Mouse (Mus musculus): ENCODE results near the gene Gal3st2b. TPM values are rescaled to one million over a fixed set of nuclear protein-coding genes. Genes with fewer than 3 reads are reported as not detected.
"Not testable (repeated sequence)": the region's sequence is repeated elsewhere in the genome, so short reads cannot be mapped to it uniquely, and the experiment has no call there.

Gene Gal3st2b
- polyA plus RNA-seq (2016; fragmentation: Nextera tagmentation; extraction: Ambion mirVana) = not detected in 2 replicates

- H3K4me2 ChIP-seq; H3K9me3 ChIP-seq (replicated peaks); ATAC-seq; H3K27me3 ChIP-seq (replicated peaks); H3K9ac ChIP-seq; H3K36me3 ChIP-seq; H3K4me3 ChIP-seq; H3K4me1 ChIP-seq; H3K27ac ChIP-seq: not testable (repeated sequence)
- 64% methylated on average over 2 of the region's 2 CpGs for WGBS (ENCODE audit: insufficient replicate concordance)
These were observed at the start of gene Gal3st2b for GRCm38 (mm10) chr1:93918011-93918410. Gene Gal3st2b (plus strand): TSS chr1:93918311.

DNA sequence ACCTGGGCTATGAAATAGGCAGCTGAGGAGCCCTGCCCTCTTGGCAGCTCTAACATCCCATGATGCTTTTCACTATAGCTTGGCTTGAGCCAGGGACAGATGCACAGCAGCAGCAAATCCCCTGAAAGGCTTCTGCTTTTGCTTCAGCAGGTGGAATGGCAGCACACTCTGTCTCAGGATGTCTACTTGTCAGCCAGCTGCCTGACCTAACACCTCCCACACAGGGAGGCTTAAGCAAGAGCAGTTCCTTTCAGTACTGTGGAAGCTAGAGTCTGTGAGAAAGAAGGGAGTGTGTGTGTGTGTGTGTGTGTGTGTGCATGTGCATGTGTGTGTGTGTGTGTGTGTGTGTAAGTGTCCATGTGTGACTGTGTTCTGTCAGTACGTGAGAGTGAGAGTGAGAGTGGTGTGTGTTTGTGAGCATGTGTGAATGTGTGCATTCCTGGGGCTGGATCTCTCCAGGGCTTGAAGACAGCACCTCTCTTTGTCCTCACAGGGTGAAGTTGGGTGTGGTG is 46.5 kb upstream of the Gal3st2b start:
- not testable (repeated sequence) for H3K4me1 ChIP-seq; H3K36me3 ChIP-seq; H3K4me3 ChIP-seq; H3K27ac ChIP-seq; H3K9ac ChIP-seq; H3K4me2 ChIP-seq; H3K27me3 ChIP-seq (replicated peaks); H3K9me3 ChIP-seq (replicated peaks); ATAC-seq
- 11% methylated on average over 1 of the region's 1 CpGs for WGBS (ENCODE audit: insufficient replicate concordance)

DNA sequence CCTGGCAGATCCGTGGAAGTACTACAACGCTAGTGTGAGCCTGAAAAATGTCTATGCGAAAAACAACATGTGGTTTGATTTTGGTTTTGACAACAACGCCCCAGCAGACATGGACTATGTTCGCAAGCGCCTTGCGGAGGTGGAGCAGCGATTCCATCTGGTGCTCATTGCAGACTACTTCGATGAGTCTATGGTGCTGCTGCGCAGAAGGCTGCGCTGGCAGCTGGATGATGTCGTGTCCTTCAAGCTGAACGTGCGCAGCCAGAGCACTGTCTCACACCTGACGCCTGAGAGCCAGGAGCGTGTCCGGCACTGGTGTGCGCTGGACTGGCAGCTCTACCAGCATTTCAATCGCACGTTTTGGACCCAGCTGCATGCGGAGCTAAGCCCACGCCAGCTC is 43.7 kb upstream of the Gal3st2b start:
- H3K9ac ChIP-seq; H3K4me3 ChIP-seq; H3K36me3 ChIP-seq; H3K9me3 ChIP-seq (replicated peaks); H3K4me2 ChIP-seq; H3K4me1 ChIP-seq; H3K27ac ChIP-seq; ATAC-seq; H3K27me3 ChIP-seq (replicated peaks): not testable (repeated sequence)
- WGBS (ENCODE audit: insufficient replicate concordance) = 87% methylated on average over 15 of the region's 22 CpGs

GRCm38 (mm10) chr1:93881778-93882177 is 36.3 kb upstream of the Gal3st2b start:
- WGBS (ENCODE audit: insufficient replicate concordance) = no CpG with 5 or more reads among the region's 11 CpGs
- not testable (repeated sequence) for H3K4me2 ChIP-seq; H3K4me1 ChIP-seq; H3K27me3 ChIP-seq (replicated peaks); H3K27ac ChIP-seq; H3K4me3 ChIP-seq; ATAC-seq; H3K9ac ChIP-seq; H3K36me3 ChIP-seq; H3K9me3 ChIP-seq (replicated peaks)

DNA sequence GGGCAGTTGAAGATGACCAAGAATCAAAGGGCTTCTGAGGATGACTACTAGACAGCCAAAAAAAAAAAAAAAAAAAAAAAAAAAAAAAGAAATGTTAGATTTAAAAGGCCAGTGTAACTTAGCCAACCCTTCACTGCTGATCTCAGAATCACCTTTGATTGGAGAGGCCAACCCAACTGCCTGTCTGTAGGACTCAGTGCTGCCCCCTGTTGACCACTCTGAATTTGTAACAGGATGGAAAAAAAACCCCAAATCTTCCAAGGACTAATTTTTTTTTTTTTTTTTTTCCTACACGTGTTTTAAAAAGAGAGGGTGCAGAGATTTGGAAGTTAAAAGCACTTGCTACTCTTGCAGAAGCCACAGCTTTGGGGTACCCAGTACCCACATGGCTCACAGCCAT is 27.2 kb upstream of the Gal3st2b start:
- not testable (repeated sequence) for H3K9ac ChIP-seq; H3K36me3 ChIP-seq; H3K4me3 ChIP-seq; H3K27ac ChIP-seq; H3K9me3 ChIP-seq (replicated peaks); H3K4me2 ChIP-seq; ATAC-seq; H3K27me3 ChIP-seq (replicated peaks); H3K4me1 ChIP-seq
- whole genome bisulfite sequencing (ENCODE audit: insufficient replicate concordance) = 50% methylated on average over 1 of the region's 1 CpGs

DNA sequence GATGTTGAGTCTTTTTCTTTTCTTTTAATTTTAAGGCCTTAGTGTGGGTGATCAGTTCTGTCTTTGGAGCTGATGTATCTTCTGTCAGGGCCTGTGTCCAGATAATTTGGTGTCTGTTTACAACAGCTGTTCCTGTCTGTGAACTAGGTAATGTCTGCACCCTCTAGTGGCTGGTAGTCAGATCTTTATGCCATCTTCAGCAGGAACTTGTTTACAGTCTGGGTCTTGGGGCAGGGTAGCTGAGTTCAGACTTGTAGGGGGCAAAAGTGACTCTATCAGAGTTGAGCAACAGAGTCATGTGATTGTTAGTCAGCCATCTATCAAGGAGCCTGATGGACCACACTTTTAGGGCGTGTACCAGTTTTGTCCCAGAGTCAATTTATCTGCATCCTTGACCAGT is 20.7 kb upstream of the Gal3st2b start:
- not testable (repeated sequence) for H3K27ac ChIP-seq; H3K36me3 ChIP-seq; H3K4me3 ChIP-seq; H3K9me3 ChIP-seq (replicated peaks); ATAC-seq; H3K9ac ChIP-seq; H3K4me1 ChIP-seq; H3K27me3 ChIP-seq (replicated peaks); H3K4me2 ChIP-seq
- no CpG with 5 or more reads among the region's 1 CpGs for WGBS (ENCODE audit: insufficient replicate concordance)

- not testable (repeated sequence) for H3K4me3 ChIP-seq; H3K36me3 ChIP-seq; H3K9ac ChIP-seq; ATAC-seq; H3K27ac ChIP-seq; H3K9me3 ChIP-seq (replicated peaks); H3K27me3 ChIP-seq (replicated peaks); H3K4me1 ChIP-seq; H3K4me2 ChIP-seq
- WGBS (ENCODE audit: insufficient replicate concordance) = 60% methylated on average over 2 of the region's 5 CpGs
These were observed 16.8 kb upstream of the Gal3st2b start for GRCm38 (mm10) chr1:93901291-93901690.

DNA sequence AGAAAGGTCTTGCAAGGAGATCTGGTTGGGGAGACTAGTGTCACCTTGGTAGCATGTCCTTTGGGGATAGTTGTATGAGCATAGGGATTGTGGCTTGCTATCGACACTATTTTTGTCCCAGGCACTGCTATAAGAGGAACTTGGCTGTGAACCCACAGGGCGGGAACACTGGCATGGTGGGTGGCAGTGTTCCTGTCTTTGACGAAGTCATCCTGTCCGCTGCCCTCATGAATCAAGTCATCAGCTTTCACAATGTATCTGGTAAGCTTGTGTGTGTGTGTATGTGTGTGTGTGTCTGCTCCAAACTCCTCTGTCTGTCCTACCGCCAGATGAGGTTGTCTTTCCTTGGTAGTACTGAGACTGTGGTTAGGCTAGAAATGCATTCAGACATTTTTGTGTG is 11.4 kb upstream of the Gal3st2b start:
- not testable (repeated sequence) for ATAC-seq; H3K4me3 ChIP-seq; H3K36me3 ChIP-seq; H3K4me2 ChIP-seq; H3K4me1 ChIP-seq; H3K9ac ChIP-seq; H3K9me3 ChIP-seq (replicated peaks); H3K27ac ChIP-seq; H3K27me3 ChIP-seq (replicated peaks)
- 17% methylated on average over 3 of the region's 5 CpGs for WGBS (ENCODE audit: insufficient replicate concordance)

GRCm38 (mm10) chr1:93908977-93909586 is 9.0 kb upstream of the Gal3st2b start:
- not testable (repeated sequence) for H3K27me3 ChIP-seq (replicated peaks); H3K27ac ChIP-seq; H3K4me2 ChIP-seq; H3K9ac ChIP-seq; H3K4me3 ChIP-seq; H3K4me1 ChIP-seq; H3K36me3 ChIP-seq; ATAC-seq; H3K9me3 ChIP-seq (replicated peaks)
- WGBS (ENCODE audit: insufficient replicate concordance) = no CpG with 5 or more reads among the region's 11 CpGs

DNA sequence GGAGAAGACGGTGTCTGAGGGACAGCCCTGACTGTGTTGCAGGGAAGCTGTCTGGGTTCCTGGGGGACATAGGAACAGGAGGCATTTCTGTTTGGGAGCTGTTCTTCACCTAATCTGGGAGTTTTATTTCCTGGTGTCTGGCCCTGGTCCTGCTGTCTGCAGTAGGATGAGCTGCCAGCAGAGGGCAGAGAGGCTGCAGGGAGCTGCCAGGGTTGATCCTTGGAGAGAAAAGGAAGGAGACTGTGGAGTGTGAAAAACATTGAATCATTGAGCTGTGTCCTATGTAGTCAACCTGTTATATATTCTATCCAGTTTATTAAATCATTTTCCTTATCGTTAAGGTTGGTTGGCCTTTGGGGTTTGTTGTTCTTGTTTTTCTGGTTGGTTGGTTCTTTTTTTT is 6.2 kb upstream of the Gal3st2b start:
- H3K9me3 ChIP-seq (replicated peaks); H3K27ac ChIP-seq; ATAC-seq; H3K27me3 ChIP-seq (replicated peaks); H3K36me3 ChIP-seq; H3K4me3 ChIP-seq; H3K4me2 ChIP-seq; H3K9ac ChIP-seq; H3K4me1 ChIP-seq: not testable (repeated sequence)
- WGBS (ENCODE audit: insufficient replicate concordance) = no CpG with 5 or more reads among the region's 2 CpGs

- 37% methylated on average over 3 of the region's 3 CpGs for WGBS (ENCODE audit: insufficient replicate concordance)
These were observed 951 bp upstream of the Gal3st2b start for GRCm38 (mm10) chr1:93917160-93917559.

GRCm38 (mm10) chr1:93918775-93919174 is 664 bp downstream of the Gal3st2b start:
- not testable (repeated sequence) for ATAC-seq

More at GRCm38 (mm10) chr1:93917160-93917559, 951 bp upstream of the Gal3st2b start:
- not testable (repeated sequence) for H3K27ac ChIP-seq; H3K4me2 ChIP-seq; H3K27me3 ChIP-seq (replicated peaks); H3K36me3 ChIP-seq; H3K4me1 ChIP-seq; H3K9me3 ChIP-seq (replicated peaks); ATAC-seq; H3K4me3 ChIP-seq; H3K9ac ChIP-seq

GRCm38 (mm10) chr1:93919321-93919720 is 1.2 kb downstream of the Gal3st2b start:
- H3K4me2 ChIP-seq; H3K27me3 ChIP-seq (replicated peaks); H3K4me3 ChIP-seq; H3K27ac ChIP-seq; ATAC-seq; H3K9me3 ChIP-seq (replicated peaks); H3K36me3 ChIP-seq; H3K4me1 ChIP-seq; H3K9ac ChIP-seq: not testable (repeated sequence)
- WGBS (ENCODE audit: insufficient replicate concordance) = 57% methylated on average over 3 of the region's 3 CpGs

More at GRCm38 (mm10) chr1:93918775-93919174, 664 bp downstream of the Gal3st2b start:
- H3K9me3 ChIP-seq (replicated peaks); H3K4me2 ChIP-seq; H3K27me3 ChIP-seq (replicated peaks); H3K27ac ChIP-seq; H3K4me1 ChIP-seq; H3K36me3 ChIP-seq; H3K4me3 ChIP-seq; H3K9ac ChIP-seq: not testable (repeated sequence)
- WGBS (ENCODE audit: insufficient replicate concordance) = 62% methylated on average over 1 of the region's 1 CpGs
